Mouse (Mus musculus): ENCODE measurements at regions not wholly inside any gene's neighbourhood (a gene's known extent, or its start where the extent isn't known, plus 50 kb on each side); places are given as distances from the start of the nearest gene placed in this dataset.
"Not testable (repeated sequence)": the region's sequence is repeated elsewhere in the genome, so short reads cannot be mapped to it uniquely, and the experiment has no call there.

GRCm38 (mm10) chr12:113241373-113242193 lies 55.9 kb downstream of the Tmem121 start:
- no peak for ATAC-seq (replicated peaks; ENCODE audit: low FRiP score, low TSS enrichment, poor library complexity, severe bottlenecking)

GRCm38 (mm10) chr12:113242194-113242510 lies 56.4 kb downstream of the Tmem121 start:
- ATAC-seq (replicated peaks; ENCODE audit: low FRiP score, low TSS enrichment, poor library complexity, severe bottlenecking), result no peak

GRCm38 (mm10) chr12:113244685-113245084 lies 59.0 kb downstream of the Tmem121 start:
- ATAC-seq (replicated peaks; ENCODE audit: low FRiP score, low TSS enrichment, poor library complexity, severe bottlenecking), result no peak

GRCm38 (mm10) chr12:113253446-113254424 lies 68.0 kb downstream of the Tmem121 start:
- not testable (repeated sequence) for ATAC-seq (replicated peaks; ENCODE audit: low FRiP score, low TSS enrichment, poor library complexity, severe bottlenecking)

- no peak for ATAC-seq (replicated peaks; ENCODE audit: low FRiP score, low TSS enrichment, poor library complexity, severe bottlenecking)
These were observed 69.6 kb downstream of the Tmem121 start for GRCm38 (mm10) chr12:113255331-113255730.

- ATAC-seq (replicated peaks; ENCODE audit: low FRiP score, low TSS enrichment, poor library complexity, severe bottlenecking), result no peak
These were observed 70.9 kb downstream of the Tmem121 start for GRCm38 (mm10) chr12:113256628-113257027.

- ATAC-seq (replicated peaks; ENCODE audit: low FRiP score, low TSS enrichment, poor library complexity, severe bottlenecking), result no peak
These were observed 71.5 kb downstream of the Tmem121 start for GRCm38 (mm10) chr12:113257243-113257642.

- ATAC-seq (replicated peaks; ENCODE audit: low FRiP score, low TSS enrichment, poor library complexity, severe bottlenecking), result no peak
These were observed 73.7 kb downstream of the Tmem121 start for GRCm38 (mm10) chr12:113259476-113259875.

GRCm38 (mm10) chr12:113260304-113260703 lies 74.6 kb downstream of the Tmem121 start:
- no peak for ATAC-seq (replicated peaks; ENCODE audit: low FRiP score, low TSS enrichment, poor library complexity, severe bottlenecking)

GRCm38 (mm10) chr12:113275934-113276333 lies 90.2 kb downstream of the Tmem121 start:
- ATAC-seq (replicated peaks; ENCODE audit: low FRiP score, low TSS enrichment, poor library complexity, severe bottlenecking), result no peak

GRCm38 (mm10) chr12:113276355-113276942 lies 90.7 kb downstream of the Tmem121 start:
- ATAC-seq (replicated peaks; ENCODE audit: low FRiP score, low TSS enrichment, poor library complexity, severe bottlenecking), result 0 out of 2 replicates have a peak, but pooled peaks have one; percentile 5

GRCm38 (mm10) chr12:113277741-113278140 lies 92.0 kb downstream of the Tmem121 start:
- ATAC-seq (replicated peaks; ENCODE audit: low FRiP score, low TSS enrichment, poor library complexity, severe bottlenecking), result peak; percentile 38; the same call in 1 of the 2 replicates

- no peak for ATAC-seq (replicated peaks; ENCODE audit: low FRiP score, low TSS enrichment, poor library complexity, severe bottlenecking)
These were observed 106.5 kb downstream of the Tmem121 start for GRCm38 (mm10) chr12:113292029-113292809.

- no peak for ATAC-seq (replicated peaks; ENCODE audit: low FRiP score, low TSS enrichment, poor library complexity, severe bottlenecking)
These were observed 110.2 kb downstream of the Tmem121 start for GRCm38 (mm10) chr12:113295924-113296323.

GRCm38 (mm10) chr12:113305973-113306372 lies 120.2 kb downstream of the Tmem121 start:
- no peak for ATAC-seq (replicated peaks; ENCODE audit: low FRiP score, low TSS enrichment, poor library complexity, severe bottlenecking)

GRCm38 (mm10) chr12:113313319-113313718 lies 127.6 kb downstream of the Tmem121 start:
- ATAC-seq (replicated peaks; ENCODE audit: low FRiP score, low TSS enrichment, poor library complexity, severe bottlenecking), result no peak

GRCm38 (mm10) chr12:113314624-113315023 lies 128.9 kb downstream of the Tmem121 start:
- no peak for ATAC-seq (replicated peaks; ENCODE audit: low FRiP score, low TSS enrichment, poor library complexity, severe bottlenecking)

- ATAC-seq (replicated peaks; ENCODE audit: low FRiP score, low TSS enrichment, poor library complexity, severe bottlenecking), result no peak
These were observed 135.4 kb downstream of the Tmem121 start for GRCm38 (mm10) chr12:113321086-113321485.

GRCm38 (mm10) chr12:113322173-113322572 lies 136.4 kb downstream of the Tmem121 start:
- no peak for ATAC-seq (replicated peaks; ENCODE audit: low FRiP score, low TSS enrichment, poor library complexity, severe bottlenecking)

All from megakaryocyte-erythroid progenitor cell, adult 5-6 weeks (primary cell).